Comparison of ENCODE assay signal across 23 mouse cellular contexts in the genomic region with DNA sequence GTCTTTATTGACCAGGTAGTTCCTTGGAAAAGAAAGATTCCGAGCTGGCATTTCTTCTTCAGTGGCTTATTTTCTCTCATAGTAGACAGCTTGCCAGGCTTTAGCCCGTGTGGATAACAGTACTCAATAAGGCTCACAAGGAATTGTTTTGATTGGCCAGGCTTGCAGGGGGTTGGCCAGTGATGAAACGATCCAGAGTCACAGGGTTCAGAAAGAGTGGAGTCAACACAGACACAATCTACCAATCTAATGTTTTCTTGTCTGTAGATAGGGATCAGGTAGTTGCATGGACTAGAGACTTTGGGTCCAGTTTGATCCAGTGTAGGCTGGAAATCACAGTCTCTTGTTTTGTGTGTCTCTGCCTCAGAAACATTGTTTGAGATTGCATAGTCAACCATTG.
"Had no signal": no experiment of that assay in that cellular context is flagged by ENCODE, and none has a peak within 500 bp of the region (broad histone marks: within the 10 kb centered on the region; RNA-seq: fewer than 3 reads in every experiment).

No protein-coding gene starts in this region.

- H3K36me3 ChIP-seq: heart, embryonic 13.5 days; heart, embryonic 15.5 days; hindbrain, embryonic 13.5 days; hindbrain, embryonic 15.5 days; kidney, embryonic 15.5 days; limb, embryonic 13.5 days; limb, embryonic 15.5 days; liver, embryonic 13.5 days had no signal

- DNase-seq: gastrocnemius, postnatal 14 days; gastrocnemius, postnatal 36 days; heart, adult 18-20 months; heart, postnatal 14 days; heart, postnatal 36 days; kidney, adult 11 months; kidney, adult 2 months; kidney, adult 9 months; kidney, postnatal 14 days; kidney, postnatal 36 days; layer of hippocampus, adult 9-11 months; layer of hippocampus, postnatal 36 days; left cerebral cortex, postnatal 4 days; liver, embryonic 13.5 days had no signal

- H3K4me3 ChIP-seq: heart, embryonic 13.5 days; heart, embryonic 15.5 days; hindbrain, embryonic 13.5 days; hindbrain, embryonic 15.5 days; kidney, embryonic 15.5 days; limb, embryonic 13.5 days; limb, embryonic 15.5 days; liver, embryonic 13.5 days had no signal

- H3K27ac ChIP-seq: heart, embryonic 13.5 days; heart, embryonic 15.5 days; hindbrain, embryonic 13.5 days; hindbrain, embryonic 15.5 days; hindbrain, postnatal 0 days; kidney, postnatal 0 days; limb, embryonic 13.5 days; limb, embryonic 15.5 days had no signal

- H3K4me1 ChIP-seq: heart, embryonic 15.5 days; hindbrain, embryonic 13.5 days; hindbrain, embryonic 15.5 days; limb, embryonic 13.5 days; limb, embryonic 15.5 days had no signal
